Mouse (Mus musculus) brain, embryonic 14.5 days (tissue): Measurements from ENCODE around the gene Arhgef3. TPM values are rescaled to one million over a fixed set of nuclear protein-coding genes. Genes with fewer than 3 reads are reported as not detected.

ENCODE experiments used
- DNase-seq: peaks from one replicate; pipeline ENCODE4 v3.0.0-alpha.2; 2011; ENCODE audit warnings: low read depth
- CTCF ChIP-seq: fragments of 200-500 bp; IDR thresholded peaks from 2 replicates; pipeline ENCODE4 v1.5.1; 2012; ENCODE audit warnings: inconsistent platforms, mild to moderate bottlenecking, moderate library complexity, borderline replicate concordance; ENCODE audit not compliant: insufficient read depth, insufficient read length; ENCODE audit errors: extremely low read depth
- POLR2A ChIP-seq: fragments of 200-500 bp; IDR thresholded peaks from 2 replicates; pipeline ENCODE4 v1.6.1; 2012; ENCODE audit warnings: mild to moderate bottlenecking, inconsistent platforms, borderline replicate concordance; ENCODE audit not compliant: poor library complexity, insufficient read depth, insufficient read length, severe bottlenecking; ENCODE audit errors: extremely low read depth
- polyA plus RNA-seq: library from polyadenylated mRNA; depleted of rRNA; stranded (reverse); fragments of >200 nt; gene quantifications from 2 replicates; pipeline ENCODE4 v1.2.3, GENCODE M21; 2012

Gene Arhgef3
- polyA plus RNA-seq, 1 experiment: 4.9 TPM

- no peak for TF ChIP-seq POLR2A
- no peak for TF ChIP-seq CTCF
- DNase-seq: no peak
These were observed 35.4 kb downstream of the Arhgef3 start for GRCm38 (mm10) chr14:27150011-27150640.

- DNase-seq: no peak
- TF ChIP-seq CTCF (no peak), POLR2A (no peak)
These were observed 36.7 kb downstream of the Arhgef3 start for GRCm38 (mm10) chr14:27151432-27151831.

GRCm38 (mm10) chr14:27155088-27155487 is 40.4 kb downstream of the Arhgef3 start:
- TF ChIP-seq CTCF (no peak), POLR2A (no peak)
- DNase-seq: no peak

DNA sequence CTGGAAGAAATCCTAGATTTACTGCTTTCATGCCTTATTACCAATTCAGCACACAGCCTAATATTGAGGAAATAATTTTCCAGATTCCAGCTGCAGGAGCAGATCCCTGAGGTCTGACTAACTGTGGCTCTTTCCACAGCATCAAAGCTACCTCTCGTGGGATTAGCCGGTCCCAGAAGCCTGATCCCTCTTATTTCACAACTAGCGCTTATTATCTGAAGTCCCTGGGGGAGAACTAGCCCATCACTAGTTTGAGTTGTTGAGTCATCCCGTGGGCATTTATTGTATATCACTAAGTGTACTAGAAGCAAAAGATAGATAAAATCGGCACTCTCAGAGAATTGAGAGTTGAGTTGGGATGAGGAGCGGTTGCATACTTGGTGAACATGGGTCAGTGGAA is 41.3 kb downstream of the Arhgef3 start:
- TF ChIP-seq POLR2A (no peak), CTCF (no peak)
- DNase-seq: peak; percentile 20

GRCm38 (mm10) chr14:27158133-27158532 is 43.4 kb downstream of the Arhgef3 start:
- no peak for DNase-seq
- no peak for TF ChIP-seq CTCF
- no peak for TF ChIP-seq POLR2A

DNA sequence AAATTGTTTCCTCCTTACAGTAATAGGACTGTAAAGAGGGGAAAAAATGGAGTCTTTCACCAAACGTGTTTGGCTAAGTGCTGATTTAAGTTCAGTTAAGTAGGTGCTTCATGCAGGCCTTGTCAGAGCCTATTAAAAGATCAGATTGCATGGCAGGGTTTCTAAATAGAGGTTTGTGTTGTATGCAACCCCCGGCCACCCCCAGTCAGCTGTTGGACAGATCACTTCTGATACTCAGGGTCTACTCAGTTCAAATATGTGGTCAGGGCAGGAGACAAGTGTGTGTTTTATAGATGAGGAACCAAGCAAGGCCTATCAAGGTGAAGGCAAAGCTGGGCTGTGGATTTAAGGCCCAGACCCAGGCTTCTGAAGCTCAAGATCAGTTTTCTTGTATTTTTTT is 44.1 kb downstream of the Arhgef3 start:
- no peak for DNase-seq
- TF ChIP-seq POLR2A: no peak
- no peak for TF ChIP-seq CTCF

DNA sequence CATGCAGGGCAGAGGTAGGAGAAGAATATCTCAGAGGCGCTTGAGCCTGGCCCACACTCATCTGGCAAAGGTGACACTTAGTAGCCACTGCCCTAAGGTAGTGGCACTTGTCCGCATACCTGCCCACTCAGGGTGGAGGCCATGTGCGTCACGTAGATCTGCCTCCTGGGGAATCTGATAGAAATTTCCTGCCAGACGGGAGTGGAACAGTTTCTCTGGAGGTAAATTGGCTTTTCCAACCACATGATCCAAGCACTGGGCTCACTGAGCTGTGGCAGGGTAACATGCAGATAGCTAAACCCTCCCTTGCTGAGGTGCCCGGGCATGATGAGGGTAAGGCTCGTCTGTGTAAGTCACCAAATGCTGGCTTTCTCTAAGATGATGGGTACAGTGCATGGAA is 46.1 kb downstream of the Arhgef3 start:
- no peak for DNase-seq
- TF ChIP-seq CTCF: no peak
- no peak for TF ChIP-seq POLR2A

- DNase-seq: no peak
- TF ChIP-seq POLR2A (no peak), CTCF (no peak)
These were observed 49.9 kb downstream of the Arhgef3 start for GRCm38 (mm10) chr14:27164639-27165038.

DNA sequence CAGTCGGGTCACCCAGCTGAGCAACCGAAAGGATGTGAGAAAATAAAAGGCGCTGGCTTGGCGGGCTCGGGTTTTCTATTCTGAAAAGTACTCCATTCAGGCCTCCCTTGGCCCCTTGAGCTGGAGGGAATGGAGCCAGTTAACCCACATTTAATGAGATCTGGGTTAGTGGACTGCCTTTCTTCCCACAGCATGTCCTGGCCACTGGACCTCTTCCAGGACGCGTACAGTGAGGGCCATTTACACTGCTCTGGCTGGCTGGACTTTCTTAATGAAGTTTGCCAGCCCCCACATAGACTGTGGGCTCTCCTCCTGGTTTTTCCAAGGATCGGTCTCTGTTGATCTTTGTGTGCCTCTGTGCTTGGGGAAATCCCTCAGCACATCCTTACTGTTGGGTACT is 52.1 kb downstream of the Arhgef3 start:
- DNase-seq: peak; percentile 95
- no peak for TF ChIP-seq POLR2A
- TF ChIP-seq CTCF: no peak

GRCm38 (mm10) chr14:27167177-27167576 is 52.5 kb downstream of the Arhgef3 start:
- no peak for DNase-seq
- TF ChIP-seq CTCF (no peak), POLR2A (no peak)

GRCm38 (mm10) chr14:27168387-27168786 is 53.7 kb downstream of the Arhgef3 start:
- no peak for TF ChIP-seq CTCF
- TF ChIP-seq POLR2A: no peak
- DNase-seq: no peak

DNA sequence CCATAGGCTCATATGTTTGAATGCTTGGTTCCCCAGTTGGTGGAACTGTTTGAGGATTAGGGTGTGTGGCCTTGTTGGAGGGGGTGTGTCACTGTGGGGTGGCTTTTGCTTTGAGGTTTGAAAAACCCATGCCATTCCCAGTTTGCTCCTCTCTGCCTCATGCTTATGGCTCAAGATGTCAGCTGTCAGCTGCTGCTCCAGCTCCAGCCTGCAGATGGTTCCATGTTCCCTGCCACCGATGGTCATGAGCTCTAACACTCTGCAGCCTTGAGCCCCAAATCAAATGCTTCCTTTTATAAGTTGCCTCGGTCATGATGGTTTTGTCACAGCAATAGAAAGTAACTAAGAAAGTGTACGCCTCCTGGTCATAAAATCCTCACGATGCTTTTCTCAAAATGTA is 54.6 kb downstream of the Arhgef3 start:
- DNase-seq: no peak
- no peak for TF ChIP-seq POLR2A
- no peak for TF ChIP-seq CTCF

DNA sequence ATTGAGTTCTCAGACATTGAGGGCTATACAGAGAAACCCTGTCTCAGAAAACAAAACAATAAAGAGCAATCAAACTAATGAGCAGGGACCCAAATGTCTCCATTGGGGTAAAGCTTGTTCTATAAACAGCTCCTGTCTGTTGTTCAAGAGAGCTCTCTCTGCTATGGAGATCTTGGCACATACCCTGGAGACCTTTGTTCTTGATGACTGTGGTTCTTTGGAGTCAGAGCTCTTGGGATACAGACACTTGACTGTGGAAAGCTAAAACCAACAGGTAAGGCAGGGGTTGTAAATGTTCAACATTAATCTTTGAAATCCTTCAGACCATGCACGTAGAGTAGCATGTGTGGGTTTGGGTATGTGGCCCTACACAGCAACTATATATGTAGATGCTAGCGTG is 55.7 kb downstream of the Arhgef3 start:
- no peak for DNase-seq
- no peak for TF ChIP-seq POLR2A
- TF ChIP-seq CTCF: no peak
